Mouse (Mus musculus) hindbrain, embryonic 14.5 days (tissue): ENCODE data around the gene Atoh8. TPM values are rescaled to one million over a fixed set of nuclear protein-coding genes. Genes with fewer than 3 reads are reported as not detected.

Source experiments
- ATAC-seq: fragments of 200-750 bp; cut with Nextera tagmentation; 2 replicates; pipeline ENCODE4 v1.8.0; 2017; ENCODE audit warnings: moderate number of reproducible peaks, mild to moderate bottlenecking, moderate TSS enrichment, moderate library complexity; ENCODE audit not compliant: low FRiP score
- DNase-seq: peaks from one replicate; pipeline ENCODE4 v3.0.0-alpha.2; 2015; ENCODE audit warnings: low spot score
- H3K27ac ChIP-seq: fragments of 300-500 bp; sonication (generic); 2 replicates; pipeline ENCODE4 v1.5.1; 2014; ENCODE audit warnings: mild to moderate bottlenecking, moderate library complexity
- H3K27me3 ChIP-seq: fragments of 300-500 bp; sonication (generic); 2 replicates; pipeline ENCODE4 v1.6.1; 2014; ENCODE audit warnings: mild to moderate bottlenecking, low read length, mixed read lengths; ENCODE audit not compliant: control insufficient read depth, insufficient read depth
- H3K36me3 ChIP-seq: fragments of 300-500 bp; sonication (generic); replicated peaks from 2 replicates; pipeline ENCODE4 v1.6.1; 2014; ENCODE audit not compliant: control insufficient read depth, insufficient read depth
- H3K4me1 ChIP-seq: fragments of 300-500 bp; sonication (generic); replicated peaks from 2 replicates; pipeline ENCODE4 v1.6.1; 2014; ENCODE audit warnings: antibody characterized with exemption, low read length, mixed read lengths; ENCODE audit not compliant: control insufficient read depth, insufficient read depth
- H3K4me2 ChIP-seq: fragments of 300-500 bp; sonication (generic); replicated peaks from 2 replicates; pipeline ENCODE4 v1.6.1; 2014; ENCODE audit warnings: mild to moderate bottlenecking, moderate library complexity
- H3K4me3 ChIP-seq: fragments of 300-500 bp; sonication (generic); replicated peaks from 2 replicates; pipeline ENCODE4 v1.5.1; 2014; ENCODE audit warnings: mild to moderate bottlenecking, low read length
- H3K9ac ChIP-seq: fragments of 300-500 bp; sonication (generic); 2 replicates; pipeline ENCODE4 v1.6.1; 2014
- H3K9me3 ChIP-seq: fragments of 300-500 bp; sonication (generic); 2 replicates; pipeline ENCODE4 v1.6.1; 2016; ENCODE audit warnings: low read length; ENCODE audit not compliant: control insufficient read depth
- WGBS: fragments of 180-500 bp; shearing (Covaris S2); extraction: QIAGEN DNeasy Blood & Tissue Kit; methylation state at CpG from one replicate; pipeline ENCODE4 v1.1.7; 2014; 5-methylcytosine and 5-hydroxymethylcytosine counted together
- polyA plus RNA-seq: library from polyadenylated mRNA; unstranded; fragments of >200 nt; fragmentation: Nextera tagmentation; extraction: Ambion mirVana; gene quantifications from 2 replicates; pipeline ENCODE4 v1.2.1, GENCODE M21; 2014

Atoh8 gene
- polyA plus RNA-seq, 1 experiment from 2014 or later: 3.0 TPM

- under 1% methylated on average over 79 of the region's 79 CpGs for WGBS
- H3K4me3 ChIP-seq: peak overlapping the region; percentile 49
- peaks cover 61% of the 10 kb centered on the region for H3K27me3 ChIP-seq
- ATAC-seq (peak; percentile 38; the same call in 1 of the 2 replicates), DNase-seq (peak; percentile 67)
- no peaks in the 10 kb centered on the region for H3K9me3 ChIP-seq
- H3K36me3 ChIP-seq: no peaks in the 10 kb centered on the region
- H3K4me2 ChIP-seq: peak overlapping the region; percentile 99
- peak overlapping the region; percentile 47; the same call in 1 of the 2 replicates for H3K27ac ChIP-seq
- H3K4me1 ChIP-seq: peaks cover 10% of the 10 kb centered on the region
- peak overlapping the region; percentile 55 for H3K9ac ChIP-seq
These were observed 842 bp downstream of the Atoh8 start for GRCm38 (mm10) chr6:72234372-72235097.

GRCm38 (mm10) chr6:72233950-72234349, 1.4 kb downstream of the Atoh8 start:
- H3K9ac ChIP-seq: peak overlapping the region; percentile 55; the same call in 1 of the 2 replicates
- H3K27me3 ChIP-seq: peaks cover 61% of the 10 kb centered on the region
- peaks cover 10% of the 10 kb centered on the region for H3K4me1 ChIP-seq
- no peaks in the 10 kb centered on the region for H3K36me3 ChIP-seq
- peak overlapping the region; percentile 49 for H3K4me3 ChIP-seq
- no peak overlapping the region for H3K27ac ChIP-seq
- H3K9me3 ChIP-seq: no peaks in the 10 kb centered on the region
- H3K4me2 ChIP-seq: peak overlapping the region; percentile 99
- ATAC-seq: 0 out of 2 replicates have a peak, but pooled peaks have one; percentile 2
- DNase-seq: no peak
- WGBS: 0% methylated on average over 9 of the region's 13 CpGs

GRCm38 (mm10) chr6:72232870-72233269, 2.5 kb downstream of the Atoh8 start:
- peak overlapping the region; percentile 99 for H3K4me2 ChIP-seq
- no peaks in the 10 kb centered on the region for H3K9me3 ChIP-seq
- peak overlapping the region; percentile 49; the same call in 1 of the 2 replicates for H3K4me3 ChIP-seq
- peaks cover 10% of the 10 kb centered on the region for H3K4me1 ChIP-seq
- no peak for ATAC-seq
- 54% methylated on average over 5 of the region's 5 CpGs for WGBS
- peaks cover 55% of the 10 kb centered on the region for H3K27me3 ChIP-seq
- H3K9ac ChIP-seq: no peak overlapping the region
- no peaks in the 10 kb centered on the region for H3K36me3 ChIP-seq
- no peak overlapping the region for H3K27ac ChIP-seq
- no peak for DNase-seq

- DNase-seq (no peak), ATAC-seq (no peak)
- 92% methylated on average over 14 of the region's 14 CpGs for WGBS
- H3K4me2 ChIP-seq: peak overlapping the region; percentile 99; the same call in 1 of the 2 replicates
- no peak overlapping the region for H3K27ac ChIP-seq
- H3K9me3 ChIP-seq: no peaks in the 10 kb centered on the region
- H3K9ac ChIP-seq: no peak overlapping the region
- no peaks in the 10 kb centered on the region for H3K36me3 ChIP-seq
- peaks cover 10% of the 10 kb centered on the region for H3K4me1 ChIP-seq
- no peak overlapping the region for H3K4me3 ChIP-seq
- peaks cover 50% of the 10 kb centered on the region for H3K27me3 ChIP-seq
These were observed 3.0 kb downstream of the Atoh8 start for GRCm38 (mm10) chr6:72232411-72232810.

- WGBS: 24% methylated on average over 5 of the region's 5 CpGs
- H3K4me3 ChIP-seq: no peak overlapping the region
- ATAC-seq: 0 out of 2 replicates have a peak, but pooled peaks have one; percentile 18
- no peaks in the 10 kb centered on the region for H3K9me3 ChIP-seq
- peaks cover 10% of the 10 kb centered on the region for H3K4me1 ChIP-seq
- DNase-seq: no peak
- no peak overlapping the region for H3K4me2 ChIP-seq
- no peak overlapping the region for H3K27ac ChIP-seq
- no peak overlapping the region for H3K9ac ChIP-seq
- H3K36me3 ChIP-seq: no peaks in the 10 kb centered on the region
- peaks cover 47% of the 10 kb centered on the region for H3K27me3 ChIP-seq
These were observed 4.5 kb downstream of the Atoh8 start for GRCm38 (mm10) chr6:72230875-72231274.

GRCm38 (mm10) chr6:72227665-72228265, 7.6 kb downstream of the Atoh8 start:
- ATAC-seq (no peak), DNase-seq (no peak)
- H3K27ac ChIP-seq: no peak overlapping the region
- H3K27me3 ChIP-seq: peaks cover 26% of the 10 kb centered on the region
- 95% methylated on average over 9 of the region's 9 CpGs for WGBS
- no peaks in the 10 kb centered on the region for H3K4me1 ChIP-seq
- no peaks in the 10 kb centered on the region for H3K36me3 ChIP-seq
- H3K9ac ChIP-seq: no peak overlapping the region
- no peaks in the 10 kb centered on the region for H3K9me3 ChIP-seq
- H3K4me2 ChIP-seq: no peak overlapping the region
- no peak overlapping the region for H3K4me3 ChIP-seq

- 90% methylated on average over 4 of the region's 4 CpGs for WGBS
These were observed 8.4 kb downstream of the Atoh8 start for GRCm38 (mm10) chr6:72227011-72227410.

GRCm38 (mm10) chr6:72225686-72226085, 9.7 kb downstream of the Atoh8 start:
- WGBS: 83% methylated on average over 3 of the region's 3 CpGs
- Histone ChIP-seq H3K27me3 (peaks cover 20% of the 10 kb centered on the region; the same call in 1 of the 2 replicates), H3K4me2 (no peak overlapping the region), H3K4me3 (no peak overlapping the region), H3K9me3 (no peaks in the 10 kb centered on the region), H3K36me3 (no peaks in the 10 kb centered on the region), H3K27ac (no peak overlapping the region), H3K9ac (no peak overlapping the region), H3K4me1 (peaks cover 6% of the 10 kb centered on the region; the same call in 1 of the 2 replicates)
- DNase-seq (no peak), ATAC-seq (no peak)

More at GRCm38 (mm10) chr6:72227011-72227410, 8.4 kb downstream of the Atoh8 start:
- Histone ChIP-seq H3K9me3 (no peaks in the 10 kb centered on the region), H3K4me3 (no peak overlapping the region), H3K9ac (no peak overlapping the region), H3K4me1 (peaks cover 6% of the 10 kb centered on the region; the same call in 1 of the 2 replicates), H3K36me3 (no peaks in the 10 kb centered on the region), H3K27me3 (peaks cover 18% of the 10 kb centered on the region), H3K4me2 (no peak overlapping the region), H3K27ac (no peak overlapping the region)
- ATAC-seq (no peak), DNase-seq (no peak)

- ATAC-seq: no peak
- no peak overlapping the region for H3K27ac ChIP-seq
- H3K4me3 ChIP-seq: no peak overlapping the region
- H3K9ac ChIP-seq: no peak overlapping the region
- no peaks in the 10 kb centered on the region for H3K36me3 ChIP-seq
- peaks cover 18% of the 10 kb centered on the region for H3K4me1 ChIP-seq
- no peak for DNase-seq
- no peak overlapping the region for H3K4me2 ChIP-seq
- no peaks in the 10 kb centered on the region for H3K9me3 ChIP-seq
- peaks cover 12% of the 10 kb centered on the region; the same call in 1 of the 2 replicates for H3K27me3 ChIP-seq
- WGBS: 66% methylated on average over 6 of the region's 6 CpGs
These were observed 11.5 kb downstream of the Atoh8 start for GRCm38 (mm10) chr6:72223892-72224291.
